Mouse (Mus musculus) gastrocnemius, postnatal 4 days (tissue): ENCODE results near the gene Zbtb22. TPM values are rescaled to one million over a fixed set of nuclear protein-coding genes. Genes with fewer than 3 reads are reported as not detected.
"Not testable (repeated sequence)": the region's sequence is repeated elsewhere in the genome, so short reads cannot be mapped to it uniquely, and the experiment has no call there.

Experiments used
- DNase-seq, 2 experiments: peaks; one replicate each; pipeline ENCODE4 v3.0.0; 2021 to 2022; ENCODE audit warnings: low spot score in 2 of 2, mixed read lengths in 2 of 2
- long read RNA-seq, 2 experiments: library from polyadenylated mRNA; stranded (forward); transcript quantifications; one replicate each; pipeline ENCODE4 v2.0.0; 2021
- total RNA-seq, 2 experiments: library from RNA; stranded (reverse); gene quantifications; 2 replicates each; pipeline ENCODE4 v1.2.3; 2021

The Zbtb22 gene
- 10 to 100 TPM; 24.9 to 26.8 TPM for total RNA-seq
- long read RNA-seq, experiment 1, transcript Zbtb22-201 (2 exons, 2,612 nt) = major isoform, 50 of 57 reads
- long read RNA-seq, experiment 1, partial matches to known transcripts = 6 of 57 reads
- long read RNA-seq, experiment 1, other reads (novel, unspliced or antisense) = 0 of 57 reads
- long read RNA-seq, experiment 2, transcript Zbtb22-201 (2 exons, 2,612 nt) = major isoform, 67 of 71 reads
- long read RNA-seq, experiment 2, partial matches to known transcripts = 0 of 71 reads
- long read RNA-seq, experiment 2, other reads (novel, unspliced or antisense) = 0 of 71 reads

DNA sequence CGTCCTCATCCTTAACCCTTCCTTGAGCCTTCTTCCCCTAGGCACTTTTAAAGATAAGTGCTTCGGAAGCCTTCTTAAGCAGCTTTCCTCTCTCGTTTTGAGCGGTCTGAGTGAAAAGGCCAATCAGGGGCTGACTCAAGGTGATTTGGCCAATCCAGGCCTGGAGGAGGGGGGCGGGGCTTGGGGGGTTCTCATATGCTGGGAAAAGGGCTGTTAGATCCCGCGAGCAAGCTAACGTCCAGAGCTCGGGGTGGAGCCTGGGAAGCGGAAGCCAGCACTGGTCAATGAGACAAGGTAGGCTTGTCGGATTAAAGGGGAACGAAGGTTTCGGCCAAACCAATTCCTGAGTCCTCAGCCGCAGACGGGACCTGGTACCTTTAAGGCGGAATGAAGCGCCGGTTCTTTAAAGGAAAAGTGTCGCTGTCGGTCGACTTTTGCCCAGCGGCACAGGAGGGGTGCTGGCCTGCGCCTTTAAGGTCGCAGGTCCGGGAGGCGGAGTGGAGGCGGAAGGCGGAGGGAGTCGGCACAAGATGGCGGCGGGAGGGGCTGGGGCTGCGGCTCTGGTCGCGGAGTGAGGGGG, at the start of gene Zbtb22, which contains the start of gene Tapbp:
Zbtb22 (plus strand) TSS at position 234 of the 580 bp plus-strand sequence.
Tapbp (plus strand) TSS at position 229 of the 580 bp plus-strand sequence.
- peak; percentile 81 to 92 for DNase-seq

DNA sequence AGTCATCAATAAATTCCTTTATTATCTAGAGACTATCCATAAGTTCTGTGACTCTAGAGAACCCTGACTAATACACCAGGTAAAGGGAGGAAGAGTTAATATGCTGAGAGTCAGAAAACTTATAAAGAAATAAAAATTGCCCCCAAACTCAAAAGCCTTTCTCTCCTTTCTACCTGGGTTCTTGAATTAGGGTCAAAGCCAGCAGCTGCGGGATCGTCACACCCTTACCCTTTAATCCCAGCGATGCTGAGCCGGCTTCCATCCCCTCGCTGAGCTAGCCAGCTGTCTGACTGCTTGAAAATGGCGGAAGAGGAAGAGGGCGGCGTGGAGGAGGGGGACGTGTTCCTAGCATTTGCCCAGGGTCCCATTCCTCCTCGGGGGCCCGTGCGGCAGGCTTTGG, 42.2 kb upstream of the Zbtb22 start, which contains the start of gene Gm7029:
Gm7029 (plus strand) TSS at position 301 of the 400 bp plus-strand sequence.
- DNase-seq = not testable (repeated sequence)

DNA sequence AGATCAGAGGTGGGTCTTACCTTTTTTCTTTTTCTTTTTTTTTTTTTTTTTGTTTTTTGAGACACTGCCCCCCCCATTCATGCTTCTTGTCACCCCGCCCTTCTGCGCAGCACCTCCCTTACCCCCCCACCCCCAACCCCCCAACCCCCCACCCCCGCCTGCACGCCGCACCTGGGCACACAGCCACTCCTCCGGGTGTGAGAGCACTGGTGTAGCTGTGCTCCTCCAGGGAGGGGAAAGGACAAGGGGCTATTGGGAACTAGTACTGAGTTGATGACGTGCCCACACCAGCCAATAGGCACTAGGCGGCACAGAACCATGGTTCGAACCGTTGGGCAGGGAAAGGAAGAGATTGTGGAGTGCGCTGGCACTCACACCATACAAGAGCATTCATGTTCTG, 41.3 kb upstream of the Zbtb22 start:
- DNase-seq = no peak

DNA sequence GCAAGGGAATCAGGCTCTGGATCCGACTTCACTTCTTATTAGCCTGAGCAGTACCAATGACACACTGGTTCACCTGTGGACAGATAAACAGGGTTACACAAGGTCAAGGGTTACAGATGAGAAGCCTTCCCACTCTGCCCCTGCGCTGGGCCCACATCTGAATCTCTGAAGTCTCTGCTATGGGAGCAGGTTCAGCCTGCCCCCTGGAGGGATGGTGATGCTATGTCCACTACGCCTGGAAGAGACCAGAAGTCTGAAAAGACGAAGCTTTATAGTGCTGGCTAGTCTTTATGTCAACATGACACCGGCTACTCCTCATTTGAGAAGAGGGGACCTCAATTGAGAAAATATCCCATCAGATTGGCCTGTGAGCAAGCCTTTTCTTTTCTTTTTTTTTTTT, 39.9 kb upstream of the Zbtb22 start:
- DNase-seq = not testable (repeated sequence)

DNA sequence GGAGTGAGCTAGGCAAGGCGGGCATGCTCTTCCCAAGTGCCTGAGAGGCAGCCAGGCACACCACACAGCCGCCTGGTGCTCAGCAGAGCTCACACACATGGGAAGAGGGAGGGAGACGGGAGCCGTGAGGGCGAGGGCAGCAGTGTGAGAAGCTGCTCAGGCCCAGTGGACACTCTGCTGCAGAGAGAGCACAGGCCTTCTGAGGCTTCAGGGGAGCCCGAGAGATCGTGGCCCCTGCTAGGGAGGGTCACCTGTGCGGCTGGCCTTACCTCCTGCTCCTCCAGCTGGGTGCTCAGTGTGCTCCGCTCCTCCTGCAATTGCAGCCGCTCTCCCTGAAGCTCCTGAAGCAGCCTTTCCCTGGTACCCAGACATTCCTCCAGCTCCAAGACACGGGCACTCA, 31.4 kb upstream of the Zbtb22 start:
- not testable (repeated sequence) for DNase-seq

DNA sequence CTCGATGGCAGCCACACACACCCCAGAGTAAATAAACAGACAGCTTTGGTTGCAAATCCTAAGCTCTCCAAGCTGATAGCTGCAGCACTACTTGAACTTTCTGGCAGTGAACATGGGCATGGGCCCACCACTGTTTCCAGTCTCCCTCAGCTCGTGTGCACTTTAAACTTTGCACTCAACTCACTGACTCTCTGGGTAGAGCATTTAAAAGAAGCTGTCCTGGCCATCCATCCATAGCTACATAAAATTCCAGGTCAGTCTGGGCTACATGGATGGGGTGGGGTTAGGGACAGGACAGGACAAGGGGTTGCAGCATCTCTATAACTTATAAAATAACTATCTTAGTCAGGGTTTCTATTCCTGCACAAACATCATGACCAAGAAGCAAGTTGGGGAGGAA, 27.9 kb upstream of the Zbtb22 start:
- not testable (repeated sequence) for DNase-seq

DNA sequence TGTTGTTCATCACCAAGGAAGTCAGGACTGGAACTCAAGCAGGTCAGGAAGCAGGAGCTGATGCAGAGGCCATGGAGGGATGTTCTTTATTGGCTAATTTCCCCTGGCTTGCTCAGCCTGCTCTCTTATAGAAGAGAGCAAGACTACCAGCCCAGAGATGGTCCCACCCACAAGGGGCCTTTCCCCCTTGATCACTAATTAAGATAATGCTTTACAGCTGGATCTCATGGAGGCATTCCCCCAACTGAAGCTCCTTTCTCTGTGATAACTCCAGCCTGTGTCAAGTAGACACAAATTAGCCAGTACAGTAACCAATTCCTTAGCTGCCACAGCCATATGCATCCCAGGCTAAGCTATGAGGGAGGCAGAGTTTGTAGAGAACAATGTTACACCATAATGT, 27.5 kb upstream of the Zbtb22 start:
- not testable (repeated sequence) for DNase-seq

DNA sequence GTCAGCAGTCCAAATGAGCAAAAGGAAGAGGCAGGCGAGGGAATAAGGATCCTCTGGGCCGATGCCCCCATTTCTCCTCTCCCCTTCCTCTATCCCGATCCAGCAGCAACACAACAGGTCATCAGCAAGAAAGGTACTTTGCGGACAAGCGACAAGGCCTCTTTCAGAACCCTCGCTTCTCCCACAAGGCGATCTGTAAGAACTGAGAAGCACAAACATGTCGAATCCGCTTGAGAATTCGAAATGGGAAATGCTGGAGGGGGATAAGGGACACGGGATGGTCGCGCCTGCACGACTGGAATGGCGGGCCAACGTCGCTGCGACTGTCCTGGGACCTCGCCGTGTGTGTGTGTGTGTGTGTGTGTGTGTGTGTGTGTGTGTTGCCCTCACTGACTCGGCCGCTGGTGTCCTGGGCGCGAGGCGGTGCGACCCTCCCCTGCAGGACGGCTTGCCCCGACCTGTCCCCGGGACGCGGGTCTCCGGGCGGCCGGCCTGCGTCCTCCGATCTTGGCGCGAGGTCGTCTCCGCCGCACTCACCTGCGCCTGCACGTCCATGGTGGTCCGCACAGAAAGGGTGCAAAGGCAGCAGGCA, 25.7 kb upstream of the Zbtb22 start:
- DNase-seq = not testable (repeated sequence)

DNA sequence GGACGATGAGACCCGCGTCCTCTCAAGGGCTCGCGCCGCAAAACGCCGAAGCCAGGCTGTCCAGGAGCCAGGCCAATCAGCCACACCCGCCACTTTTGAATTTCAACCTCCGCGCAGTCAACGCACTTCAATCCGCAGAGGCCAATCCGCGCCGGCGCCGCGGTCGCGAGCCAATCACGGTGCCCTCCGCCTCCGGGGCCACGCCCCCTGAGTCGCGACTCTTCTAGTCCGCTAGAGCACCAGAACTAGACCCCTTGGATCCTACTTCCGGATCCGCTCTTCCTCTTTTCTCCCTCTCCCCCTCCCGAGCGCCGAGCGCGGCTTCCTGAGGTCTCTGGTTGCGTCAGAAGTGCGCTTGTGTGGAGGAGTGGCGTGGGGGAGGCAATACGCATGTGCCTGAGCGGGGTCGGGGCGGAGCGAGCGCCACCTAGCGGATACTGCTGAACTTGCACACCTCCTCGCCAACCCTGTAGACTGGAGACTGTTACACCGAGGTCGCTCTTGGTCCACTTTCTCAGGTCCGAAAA, 25.1 kb upstream of the Zbtb22 start, which contains the start of gene Kifc1:
Kifc1 (minus strand) TSS at position 129 of the 527 bp plus-strand sequence.
- DNase-seq = peak; percentile 97 to 99

DNA sequence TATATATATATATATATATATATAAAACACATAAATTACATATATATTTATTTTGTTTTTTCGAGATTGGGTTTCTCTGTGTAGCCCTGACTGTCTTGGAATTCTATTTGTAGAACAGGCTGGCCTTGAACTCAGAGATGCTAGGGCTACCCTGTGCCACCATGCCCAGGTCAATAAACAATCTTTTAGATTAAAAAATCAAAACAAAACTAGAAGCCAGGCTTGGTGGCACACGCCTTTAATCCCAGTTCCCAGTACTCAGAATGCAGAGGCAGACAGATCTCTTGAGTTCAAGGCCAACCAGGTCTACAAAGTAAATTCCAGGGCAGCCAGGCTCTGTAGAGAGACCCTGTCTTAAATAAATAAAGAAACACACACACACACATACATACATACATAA, 24.3 kb upstream of the Zbtb22 start:
- DNase-seq = no peak

DNA sequence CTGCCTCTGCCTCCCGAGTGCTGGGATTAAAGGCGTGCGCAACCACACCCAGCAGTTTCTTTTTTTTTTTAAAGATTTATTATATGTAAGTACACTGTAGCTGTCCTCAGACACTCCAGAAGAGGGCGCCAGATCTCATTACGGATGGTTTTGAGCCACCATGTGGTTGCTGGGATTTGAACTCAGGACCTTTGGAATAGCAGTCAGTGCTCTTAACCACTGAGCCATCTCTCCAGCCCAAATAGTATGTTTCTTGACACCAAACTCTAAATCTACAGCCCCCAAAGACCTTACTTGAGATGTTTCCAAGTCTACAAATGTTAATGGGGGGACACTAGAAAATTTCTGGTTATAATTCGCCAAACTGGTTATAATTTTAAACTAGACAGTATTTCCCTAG, 23.8 kb upstream of the Zbtb22 start:
- DNase-seq = not testable (repeated sequence)

DNA sequence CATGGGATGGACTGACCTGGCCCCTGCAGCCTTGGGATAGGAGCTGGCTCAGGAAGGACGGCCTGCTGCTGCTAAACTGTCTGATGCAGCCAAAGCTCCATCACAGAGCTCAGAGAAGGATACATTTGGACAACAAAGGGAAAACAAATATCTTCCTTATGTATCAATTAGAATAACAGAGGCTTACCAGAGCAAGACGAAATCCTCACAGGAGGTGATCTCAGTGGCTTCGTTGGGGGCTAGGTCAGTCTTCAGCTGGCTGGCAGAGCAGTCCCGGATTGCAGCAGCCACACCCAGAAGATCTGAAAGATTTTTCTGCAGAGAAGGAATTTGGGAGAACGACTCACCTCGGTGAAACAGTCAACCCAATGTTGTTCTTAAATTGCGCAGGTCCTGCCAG, 23.3 kb upstream of the Zbtb22 start:
- no peak for DNase-seq

DNA sequence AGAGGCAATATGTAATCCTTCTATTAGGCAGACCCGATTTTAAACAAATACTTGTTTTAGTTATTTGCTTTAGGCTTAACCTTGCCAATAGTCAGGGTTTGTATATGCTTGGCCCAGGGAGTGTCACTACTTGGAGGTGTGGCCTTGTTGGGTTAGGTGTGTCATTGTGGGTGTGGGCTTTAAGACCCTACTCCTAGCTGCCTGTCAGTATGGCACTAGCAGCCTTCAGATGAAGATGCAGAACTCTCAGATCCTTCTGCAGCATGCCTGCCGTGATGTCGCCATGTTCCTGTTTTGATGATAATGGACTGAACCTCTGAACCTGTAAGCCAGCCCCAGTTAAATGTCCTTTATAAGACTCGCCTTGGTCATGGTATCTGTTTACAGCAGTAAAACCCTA, 22.7 kb upstream of the Zbtb22 start:
- DNase-seq = not testable (repeated sequence)

DNA sequence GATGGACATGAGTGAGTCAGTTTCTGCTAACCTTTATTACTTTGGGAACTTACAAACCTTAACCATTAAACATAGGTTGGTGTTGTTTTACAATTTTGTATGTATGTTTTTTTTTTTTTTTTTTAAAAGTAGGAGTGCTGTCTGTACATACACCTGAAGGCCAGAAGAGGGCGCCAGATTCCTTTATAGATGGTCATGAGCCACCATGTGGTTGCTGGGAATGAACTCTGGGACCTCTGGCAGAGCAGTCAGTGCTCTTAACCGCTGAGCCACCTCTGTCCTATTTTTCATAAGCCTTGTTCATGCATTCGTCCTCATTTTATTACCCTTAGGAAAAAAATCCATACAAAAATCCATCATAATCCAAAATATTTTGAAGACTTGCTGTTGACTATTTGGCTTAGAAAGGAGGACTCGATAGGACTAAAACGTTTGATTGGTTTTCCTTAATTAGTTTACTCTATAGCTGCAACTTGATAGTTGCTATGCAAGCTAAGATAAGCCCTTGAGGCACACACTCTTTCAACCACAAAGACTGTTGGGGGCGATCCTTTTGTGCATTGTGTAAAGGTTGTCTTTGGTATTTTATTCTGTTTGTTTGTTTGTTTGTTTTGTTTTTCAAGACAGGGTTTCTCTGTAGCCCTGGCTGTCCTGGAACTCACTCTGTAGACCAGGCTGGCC, 18.4 kb upstream of the Zbtb22 start:
- no peak for DNase-seq

DNA sequence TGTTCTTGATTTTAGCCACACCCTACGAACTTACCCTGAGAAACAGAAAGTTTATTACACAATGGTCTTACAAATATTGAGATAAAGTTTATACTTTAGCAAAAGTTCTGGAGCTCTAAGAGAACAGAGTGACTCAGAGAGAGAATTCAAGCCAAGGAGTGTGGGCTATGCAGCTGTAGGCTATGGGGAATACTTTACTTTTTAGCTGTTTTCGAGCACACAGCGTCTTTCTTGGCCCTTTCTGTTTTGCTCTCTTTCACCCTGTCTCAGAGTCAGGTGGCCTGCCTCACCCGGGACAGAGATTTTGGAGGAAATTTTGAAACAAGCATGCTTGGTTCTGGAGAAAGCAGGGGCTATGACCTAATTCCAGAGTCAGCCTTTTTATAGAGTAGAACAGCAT, 17.5 kb upstream of the Zbtb22 start:
- not testable (repeated sequence) for DNase-seq

DNA sequence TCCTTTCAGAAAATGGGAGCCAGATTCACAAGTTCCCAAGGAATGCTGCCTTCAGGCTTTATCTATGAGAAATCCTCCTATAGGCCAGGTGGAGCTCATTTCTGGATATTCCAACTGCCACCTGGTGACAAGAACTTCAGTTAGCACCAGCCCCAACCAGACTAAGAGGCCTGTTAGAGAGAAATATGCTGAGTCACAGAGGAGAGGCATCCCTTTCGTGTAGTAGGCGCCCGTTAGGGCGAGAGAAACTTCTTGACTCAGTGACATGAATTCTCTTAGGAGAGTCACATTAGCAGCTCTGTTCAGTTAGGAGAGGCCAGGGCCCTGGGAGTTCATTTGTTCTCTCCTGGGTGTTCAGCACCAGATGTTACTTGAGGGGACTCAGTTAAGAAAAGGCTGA, 16.1 kb upstream of the Zbtb22 start:
- DNase-seq = no peak

DNA sequence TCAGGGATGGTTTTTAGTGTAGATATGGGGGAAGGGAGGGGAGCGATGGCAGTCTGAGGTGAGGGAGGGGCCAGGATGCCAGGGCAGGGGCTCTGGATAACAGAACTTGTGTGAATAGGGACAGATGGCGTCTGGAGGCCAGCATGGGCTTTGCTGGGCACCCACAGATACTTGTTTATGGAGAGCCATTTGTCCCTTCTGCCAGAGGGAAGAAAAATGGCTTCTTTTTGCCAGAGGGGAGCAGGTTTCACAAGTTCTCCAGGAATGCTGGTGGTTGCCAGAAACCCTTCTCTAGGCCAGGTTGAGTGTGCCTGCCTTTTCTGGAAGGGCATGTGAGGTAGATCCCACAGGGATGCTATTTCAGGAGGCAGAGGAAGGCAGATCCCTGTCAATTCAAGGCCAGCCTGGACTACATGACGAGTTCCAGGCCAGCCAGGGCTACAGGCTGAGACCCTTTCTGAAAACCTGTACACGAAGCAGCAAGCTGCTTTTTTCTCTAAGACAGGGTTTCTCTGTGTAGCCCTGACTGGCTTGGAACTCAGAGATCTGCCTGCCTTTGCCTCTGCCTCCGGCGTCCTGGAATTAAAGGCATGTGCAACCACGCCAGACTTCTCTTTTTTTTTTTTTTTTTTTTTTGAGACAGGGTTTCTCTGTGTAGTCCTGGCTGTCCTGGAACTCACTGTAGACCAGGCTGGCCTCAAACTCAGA, 15.3 kb upstream of the Zbtb22 start:
- no peak for DNase-seq

DNA sequence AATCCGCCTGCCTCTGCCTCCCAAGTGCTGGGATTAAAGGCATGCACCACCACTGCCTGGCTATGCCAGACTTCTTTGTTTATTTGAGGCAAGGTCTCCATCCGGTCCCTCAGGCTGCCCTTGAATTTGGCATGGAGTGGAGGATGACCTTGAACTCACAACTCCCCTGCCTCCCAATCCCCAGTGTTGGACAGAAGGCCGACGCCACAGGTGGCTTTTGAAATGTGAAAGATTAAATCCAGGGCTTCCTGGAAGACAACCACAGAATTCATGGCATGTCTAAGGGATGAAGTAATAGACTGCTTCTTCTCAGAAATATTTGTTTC, 14.8 kb upstream of the Zbtb22 start:
- DNase-seq = no peak

DNA sequence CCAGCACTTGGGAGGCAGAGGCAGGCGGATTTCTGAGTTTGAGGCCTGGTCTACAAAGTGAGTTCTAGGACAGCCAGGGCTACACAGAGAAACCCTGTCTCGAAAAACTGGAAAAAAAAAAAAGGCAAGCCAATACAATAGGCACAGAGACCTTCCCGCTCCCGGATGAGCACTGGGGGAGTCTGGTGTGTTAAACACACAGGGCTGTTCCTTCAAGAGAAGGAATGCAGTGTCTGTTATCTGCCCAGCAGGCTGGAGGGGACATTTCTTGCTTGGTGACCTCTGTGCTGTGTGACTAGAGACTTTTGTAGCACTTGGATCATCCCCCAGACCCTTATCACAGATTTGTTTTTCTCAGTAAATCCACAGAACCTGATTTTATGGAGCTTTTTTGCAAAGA, 14.1 kb upstream of the Zbtb22 start:
- DNase-seq = no peak

DNA sequence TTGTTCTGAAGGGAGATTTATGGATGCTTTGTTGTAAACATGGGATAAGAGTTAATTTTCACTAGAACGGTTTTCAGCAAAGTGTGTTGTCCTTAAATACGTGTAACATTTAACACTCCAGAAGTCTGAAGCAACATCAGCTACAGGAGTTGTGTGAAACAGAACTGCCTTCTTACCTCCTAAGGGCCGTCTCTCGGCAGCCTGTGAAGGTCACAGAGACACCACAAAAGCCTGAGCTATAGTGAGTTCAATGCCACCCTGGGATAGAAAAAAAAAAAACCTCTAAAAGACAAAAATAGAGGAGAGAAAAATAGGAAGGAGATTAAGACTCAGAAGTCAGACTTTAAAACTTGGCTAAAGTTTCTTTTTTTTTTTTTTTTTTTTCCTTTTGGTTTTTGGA, 13.6 kb upstream of the Zbtb22 start:
- no peak for DNase-seq

DNA sequence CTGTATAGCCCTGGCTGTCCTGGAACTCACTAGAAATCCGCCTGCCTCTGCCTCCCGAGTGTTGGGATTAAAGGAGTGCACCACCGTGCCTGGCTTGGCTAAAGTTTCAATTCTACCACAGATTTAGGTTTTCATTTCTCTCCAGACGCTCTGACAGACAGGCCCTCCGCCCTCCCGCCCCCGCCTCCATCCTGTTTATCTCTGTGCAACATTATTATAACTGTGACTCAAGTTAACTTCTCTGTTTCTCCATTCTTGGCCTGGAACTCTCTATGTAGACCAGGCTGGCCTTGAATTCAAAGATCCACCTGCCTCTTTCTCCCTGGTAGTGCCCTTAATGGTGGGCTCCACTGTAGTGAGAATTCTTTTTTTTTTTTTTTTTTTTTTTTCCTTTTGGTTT, 13.2 kb upstream of the Zbtb22 start:
- DNase-seq = no peak
